Comparison of ENCODE assay signal across 29 mouse cellular contexts in genomic region chr13:31772882-31773281, GRCm38 (mm10). TPM values are rescaled to one million over a fixed set of nuclear protein-coding genes. Genes with fewer than 3 reads are reported as not detected.
"Had no signal": no experiment of that assay in that cellular context is flagged by ENCODE, and none has a peak within 500 bp of the region (broad histone marks: within the 10 kb centered on the region; RNA-seq: fewer than 3 reads in every experiment).

No protein-coding gene starts in this region.

- H3K4me1 ChIP-seq: embryonic facial prominence, embryonic 12.5 days; embryonic facial prominence, embryonic 15.5 days; forebrain, embryonic 10.5 days; forebrain, embryonic 12.5 days; forebrain, embryonic 15.5 days had no signal

- H3K4me3 ChIP-seq: embryonic facial prominence, embryonic 10.5 days; embryonic facial prominence, embryonic 12.5 days; embryonic facial prominence, embryonic 13.5 days; embryonic facial prominence, embryonic 15.5 days; erythroblast, embryonic 14.5 days; forebrain, embryonic 10.5 days; forebrain, embryonic 12.5 days; forebrain, embryonic 15.5 days; gastrocnemius, adult 2 months; heart, adult 2 months had no signal

- H3K27me3 ChIP-seq: embryonic facial prominence, embryonic 12.5 days; embryonic facial prominence, embryonic 13.5 days; embryonic facial prominence, embryonic 15.5 days; forebrain, embryonic 12.5 days; forebrain, embryonic 15.5 days had no signal

- DNase-seq: cerebellum, adult 18-20 months; cerebellum, adult 2 months; cerebellum, adult 8-10 months; cerebellum, adult 9-10 months; cerebellum, adult 9-11 months; cerebellum, postnatal 10 days; cerebellum, postnatal 14 days; cerebellum, postnatal 25 days; cerebellum, postnatal 36 days; embryo, embryonic 11 days; forebrain, postnatal 0 days; gastrocnemius, adult 2 months; gastrocnemius, postnatal 10 days; gastrocnemius, postnatal 14 days; gastrocnemius, postnatal 25 days; gastrocnemius, postnatal 36 days; heart, adult 18-20 months; heart, adult 2 months had no signal

- H3K27ac ChIP-seq: embryonic facial prominence, embryonic 10.5 days; embryonic facial prominence, embryonic 12.5 days; embryonic facial prominence, embryonic 13.5 days; embryonic facial prominence, embryonic 15.5 days; forebrain, embryonic 10.5 days; forebrain, embryonic 12.5 days; forebrain, embryonic 15.5 days; gastrocnemius, adult 2 months; heart, adult 2 months had no signal

- ATAC-seq: forebrain, embryonic 14.5 days; forebrain, embryonic 15.5 days; forebrain, postnatal 0 days had no signal

- H3K9me3 ChIP-seq: embryonic facial prominence, embryonic 10.5 days; embryonic facial prominence, embryonic 12.5 days; embryonic facial prominence, embryonic 13.5 days; embryonic facial prominence, embryonic 15.5 days; forebrain, embryonic 10.5 days; forebrain, embryonic 12.5 days; forebrain, embryonic 15.5 days had no signal

- H3K9ac ChIP-seq: embryonic facial prominence, embryonic 12.5 days; embryonic facial prominence, embryonic 13.5 days; embryonic facial prominence, embryonic 15.5 days; forebrain, embryonic 12.5 days; forebrain, embryonic 15.5 days; forebrain, postnatal 0 days had no signal

- H3K36me3 ChIP-seq: embryonic facial prominence, embryonic 10.5 days; embryonic facial prominence, embryonic 12.5 days; embryonic facial prominence, embryonic 13.5 days; embryonic facial prominence, embryonic 15.5 days; forebrain, embryonic 10.5 days; forebrain, embryonic 12.5 days; forebrain, embryonic 15.5 days had no signal

- H3K4me2 ChIP-seq: embryonic facial prominence, embryonic 12.5 days; embryonic facial prominence, embryonic 13.5 days; embryonic facial prominence, embryonic 15.5 days; forebrain, embryonic 12.5 days; forebrain, embryonic 15.5 days had no signal

RNA-seq across cellular contexts. Expression of gene Foxc1, which starts 33.6 kb away (rescaled TPM):
- total RNA-seq: common myeloid progenitor, adult 5-6 weeks; granulocyte monocyte progenitor cell, adult 5-6 weeks had no signal
- polyA plus RNA-seq: erythroblast, embryonic 14.5 days had no signal
